Mouse (Mus musculus) MEL (cell line): Measurements from ENCODE around the gene Dnajb3. TPM values are rescaled to one million over a fixed set of nuclear protein-coding genes. Genes with fewer than 3 reads are reported as not detected.

Experiments used
- DNase-seq: peaks from one replicate; pipeline ENCODE4 v3.0.0; 2011; ENCODE audit warnings: low read depth, low spot score
- H3K27ac ChIP-seq: 2 replicates; pipeline ENCODE4 v1.5.1; 2012; ENCODE audit warnings: low read depth, mild to moderate bottlenecking, control low read depth, low read length, moderate library complexity; ENCODE audit not compliant: control insufficient read depth
- H3K27me3 ChIP-seq, 2 experiments: fragments of 150-350 bp in 1 of 2; sonication (generic) in 1 of 2; 2 replicates each; pipeline ENCODE4 v1.6.1; 2012; ENCODE audit warnings: low read length in 2 of 2, mild to moderate bottlenecking in 2 of 2, improper control_type of control experiment in 1 of 2, moderate library complexity in 1 of 2; ENCODE audit not compliant: insufficient read depth in 2 of 2, control insufficient read depth in 1 of 2
- H3K36me3 ChIP-seq, 2 experiments: 2 replicates each; pipeline ENCODE4 v1.6.1; 2012 to 2014; ENCODE audit warnings: low read length in 2 of 2, improper control_type of control experiment in 1 of 2, inconsistent platforms in 1 of 2, mild to moderate bottlenecking in 1 of 2; ENCODE audit not compliant: insufficient read depth in 2 of 2, control insufficient read depth in 1 of 2
- H3K4me1 ChIP-seq, 2 experiments: fragments of 150-350 bp in 1 of 2; sonication (generic) in 1 of 2; 2 replicates each; pipeline ENCODE4 v1.6.1; 2012; ENCODE audit warnings: low read length in 2 of 2, improper control_type of control experiment in 1 of 2, mild to moderate bottlenecking in 1 of 2; ENCODE audit not compliant: insufficient read depth in 2 of 2, control insufficient read depth in 1 of 2
- H3K4me3 ChIP-seq, 2 experiments: fragments of 150-350 bp in 1 of 2; sonication (generic) in 1 of 2; 2 replicates each; pipeline ENCODE4 v1.5.1; 2012; ENCODE audit warnings: low read depth in 2 of 2, low read length in 2 of 2, mild to moderate bottlenecking in 2 of 2, moderate library complexity in 2 of 2, control low read depth in 1 of 2, improper control_type of control experiment in 1 of 2; ENCODE audit not compliant: control insufficient read depth in 1 of 2, insufficient read depth in 1 of 2
- H3K79me2 ChIP-seq: 2 replicates; pipeline ENCODE4 v1.6.1; 2012; ENCODE audit warnings: mild to moderate bottlenecking, low read length, moderate library complexity; ENCODE audit not compliant: control insufficient read depth, poor library complexity, insufficient read depth
- H3K9ac ChIP-seq: 2 replicates; pipeline ENCODE4 v1.6.1; 2012; ENCODE audit warnings: low read depth, mild to moderate bottlenecking, control low read depth, low read length, moderate library complexity; ENCODE audit not compliant: control insufficient read depth, poor library complexity, severe bottlenecking
- H3K9me3 ChIP-seq: fragments of 150-350 bp; sonication (generic); replicated peaks from 2 replicates; pipeline ENCODE4 v1.6.1; 2012; ENCODE audit warnings: mild to moderate bottlenecking, low read length, improper control_type of control experiment, moderate library complexity; ENCODE audit not compliant: insufficient read depth
- CHD1 ChIP-seq: IDR thresholded peaks from 2 replicates; pipeline ENCODE4 v1.6.1; 2012; ENCODE audit warnings: low read depth, mild to moderate bottlenecking, inconsistent platforms, low read length, improper control_type of control experiment
- CTCF ChIP-seq, 3 experiments: IDR thresholded peaks in 2 of 3; conservative IDR thresholded peaks in 1 of 3; 2 replicates each; pipeline ENCODE4 v1.5.1; 2011 to 2012; ENCODE audit warnings: low read length in 3 of 3, low read depth in 2 of 3, mild to moderate bottlenecking in 2 of 3, improper control_type of control experiment in 1 of 3, inconsistent platforms in 1 of 3, mixed read lengths in 1 of 3, moderate library complexity in 1 of 3; ENCODE audit not compliant: control insufficient read depth in 1 of 3, insufficient read depth in 1 of 3, poor library complexity in 1 of 3, severe bottlenecking in 1 of 3
- E2F4 ChIP-seq: IDR thresholded peaks from 2 replicates; pipeline ENCODE4 v1.6.1; 2011; ENCODE audit warnings: low read depth, low read length, improper control_type of control experiment, borderline replicate concordance
- GABPA ChIP-seq: IDR thresholded peaks from 2 replicates; pipeline ENCODE4 v1.6.1; 2012; ENCODE audit warnings: low read depth, mild to moderate bottlenecking, inconsistent platforms, low read length, improper control_type of control experiment, moderate library complexity
- GATA1 ChIP-seq: IDR thresholded peaks from 2 replicates; pipeline ENCODE4 v1.6.1; 2011; ENCODE audit warnings: low read depth, low read length, improper control_type of control experiment
- JUND ChIP-seq: IDR thresholded peaks from 2 replicates; pipeline ENCODE4 v1.6.1; 2011; ENCODE audit warnings: low read depth, mild to moderate bottlenecking, improper control_type of control experiment, low read length
- MAX ChIP-seq: IDR thresholded peaks from 2 replicates; pipeline ENCODE4 v1.6.1; 2011; ENCODE audit warnings: low read length, improper control_type of control experiment
- MXI1 ChIP-seq: IDR thresholded peaks from 2 replicates; pipeline ENCODE4 v1.6.1; 2011; ENCODE audit warnings: mild to moderate bottlenecking, low read depth, low read length, improper control_type of control experiment
- NELFE ChIP-seq: IDR thresholded peaks from 2 replicates; pipeline ENCODE4 v1.6.1; 2011; ENCODE audit warnings: low read depth, low read length, improper control_type of control experiment
- POLR2A ChIP-seq, 2 experiments: IDR thresholded peaks; 2 replicates each; pipeline ENCODE4 v1.6.1; 2011 to 2012; ENCODE audit warnings: low read length in 2 of 2, mild to moderate bottlenecking in 2 of 2, control low read depth in 1 of 2, improper control_type of control experiment in 1 of 2, low read depth in 1 of 2, moderate library complexity in 1 of 2; ENCODE audit not compliant: control insufficient read depth in 1 of 2, insufficient read depth in 1 of 2, poor library complexity in 1 of 2
- POLR2AphosphoS2 ChIP-seq: IDR thresholded peaks from 2 replicates; pipeline ENCODE4 v1.6.1; 2011; ENCODE audit warnings: low read length, improper control_type of control experiment
- POLR2AphosphoS5 ChIP-seq: IDR thresholded peaks from 2 replicates; pipeline ENCODE4 v1.6.1; 2012; ENCODE audit warnings: low read depth, borderline replicate concordance, mild to moderate bottlenecking, inconsistent platforms, low read length, moderate library complexity, mixed read lengths
- RAD21 ChIP-seq: IDR thresholded peaks from 2 replicates; pipeline ENCODE4 v1.6.1; 2011; ENCODE audit warnings: mild to moderate bottlenecking, low read depth, low read length, improper control_type of control experiment
- SIN3A ChIP-seq: IDR thresholded peaks from 2 replicates; pipeline ENCODE4 v1.6.1; 2012; ENCODE audit warnings: low read length, improper control_type of control experiment, inconsistent platforms
- SMC3 ChIP-seq: IDR thresholded peaks from 2 replicates; pipeline ENCODE4 v1.6.1; 2011; ENCODE audit warnings: low read depth, low read length, improper control_type of control experiment
- TAL1 ChIP-seq: IDR thresholded peaks from 2 replicates; pipeline ENCODE4 v1.6.1; 2012; ENCODE audit warnings: mild to moderate bottlenecking, inconsistent platforms, low read length, moderate library complexity, mixed read lengths
- TBP ChIP-seq: IDR thresholded peaks from 2 replicates; pipeline ENCODE4 v1.8.0; 2011; ENCODE audit warnings: low read depth, low read length, improper control_type of control experiment
- USF1 ChIP-seq: IDR thresholded peaks from 2 replicates; pipeline ENCODE4 v1.6.1; 2014; ENCODE audit warnings: low read depth, mild to moderate bottlenecking, inconsistent platforms, low read length, improper control_type of control experiment, moderate library complexity
- ZC3H11A ChIP-seq: IDR thresholded peaks from 2 replicates; pipeline ENCODE4 v1.6.1; 2012; ENCODE audit warnings: low read depth, mild to moderate bottlenecking, inconsistent platforms, low read length, improper control_type of control experiment
- polyA plus RNA-seq, 2 experiments: library from polyadenylated mRNA; stranded (reverse) in 1 of 2; unstranded in 1 of 2; fragments of >175 nt in 1 of 2; fragments of >200 nt in 1 of 2; gene quantifications; 2 replicates each; pipeline versions ENCODE4 v1.2.1 to v1.2.4; 2012; ENCODE audit warnings: low replicate concordance in 2 of 2, low read depth in 1 of 2; ENCODE audit not compliant: insufficient read length in 2 of 2, insufficient read depth in 1 of 2, missing spikeins in 1 of 2
- total RNA-seq: library from RNA; depleted of rRNA; stranded (reverse); fragments of 300-350 nt; gene quantifications from 2 replicates; pipeline ENCODE4 v1.2.3, GENCODE M21; 2012

Dnajb3 gene
- total and polyA plus RNA-seq, 3 experiments: not detected

DNA sequence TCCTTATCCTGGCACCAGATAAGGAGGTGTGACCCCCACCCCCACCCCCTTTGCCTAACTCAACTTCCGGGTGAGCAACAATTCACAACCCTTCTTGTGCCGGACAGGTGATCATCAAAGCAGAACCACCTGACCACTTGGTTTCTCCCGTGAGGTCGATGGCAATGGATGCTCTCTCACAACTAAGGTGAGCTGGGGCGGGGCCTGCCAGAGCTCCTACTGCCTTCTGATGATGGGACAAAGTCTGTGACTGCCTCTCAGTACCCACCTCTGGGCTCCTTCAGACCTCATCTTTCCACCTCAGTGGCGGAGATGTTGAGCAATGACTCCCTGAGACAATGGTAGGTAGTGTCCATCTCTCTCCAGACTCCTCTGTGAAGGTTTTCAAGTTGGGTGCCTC, 40.3 kb upstream of the Dnajb3 start:
- H3K27ac ChIP-seq: no peak overlapping the region
- no peaks in the 10 kb centered on the region for H3K9me3 ChIP-seq
- H3K27me3 ChIP-seq: no peaks in the 10 kb centered on the region
- no peaks in the 10 kb centered on the region for H3K79me2 ChIP-seq
- TF ChIP-seq MAX: no peak
- TF ChIP-seq E2F4: no peak
- no peak for TF ChIP-seq SMC3
- no peak for TF ChIP-seq POLR2A (IDR thresholded peaks at IDR 0.05; ENCODE audit: control insufficient read depth in 1 of 2, insufficient read depth in 1 of 2, low read depth in 1 of 2, low read length in 2 of 2, poor library complexity in 1 of 2)
- no peak for TF ChIP-seq POLR2AphosphoS2
- no peak for TF ChIP-seq GABPA
- no peak for TF ChIP-seq TBP
- TF ChIP-seq CHD1: no peak
- no peak for TF ChIP-seq GATA1
- TF ChIP-seq ZC3H11A: no peak
- H3K4me1 ChIP-seq: no peaks in the 10 kb centered on the region
- no peak for DNase-seq
- no peak overlapping the region for H3K9ac ChIP-seq
- no peaks in the 10 kb centered on the region for H3K36me3 ChIP-seq
- H3K4me3 ChIP-seq: no peak overlapping the region

GRCm38 (mm10) chr1:88243861-88244260, 38.3 kb upstream of the Dnajb3 start:
- no peak for DNase-seq
- no peak for TF ChIP-seq TAL1
- no peak for TF ChIP-seq NELFE
- no peak for TF ChIP-seq CTCF (IDR thresholded peaks at IDR 0.05 in 2 of 3, conservative IDR thresholded peaks at IDR 0.05 in 1 of 3; ENCODE audit: control insufficient read depth in 1 of 3, insufficient read depth in 1 of 3, low read depth in 2 of 3, low read length in 3 of 3, poor library complexity in 1 of 3, severe bottlenecking in 1 of 3)
- no peak for TF ChIP-seq POLR2AphosphoS5
- no peak for TF ChIP-seq RAD21
- no peak for TF ChIP-seq SIN3A
- TF ChIP-seq MXI1: no peak
- TF ChIP-seq, all 39 proteins: peak for 0

DNA sequence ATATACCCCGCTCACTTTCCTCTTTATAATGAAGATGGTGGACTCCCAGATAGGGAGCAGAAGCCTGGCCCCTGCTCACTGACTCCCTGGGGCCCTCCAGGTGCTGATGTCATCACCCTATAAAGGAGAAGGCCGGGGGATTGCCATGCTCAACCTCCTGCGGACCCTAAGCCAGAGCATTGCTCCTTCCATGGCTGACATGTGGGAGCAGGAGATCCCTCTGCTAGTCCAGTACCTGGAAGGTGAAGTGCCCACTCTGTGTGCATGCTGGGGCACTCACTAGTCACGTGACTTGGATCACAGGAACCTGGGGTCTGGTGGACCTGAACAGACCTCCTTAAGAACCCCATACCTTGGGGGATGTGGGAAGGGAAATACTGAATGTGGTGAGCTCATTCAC, 35.0 kb upstream of the Dnajb3 start:
- Histone ChIP-seq H3K27ac (no peak overlapping the region), H3K36me3 (no peaks in the 10 kb centered on the region), H3K4me1 (no peaks in the 10 kb centered on the region), H3K9me3 (no peaks in the 10 kb centered on the region), H3K4me3 (no peak overlapping the region), H3K27me3 (no peaks in the 10 kb centered on the region), H3K9ac (no peak overlapping the region)
- 0 out of 2 replicates have a peak, but pooled peaks have one; percentile 27 for TF ChIP-seq USF1
- TF ChIP-seq JUND: no peak
- TF ChIP-seq, all 39 proteins: peak for 1
- DNase-seq: no peak
- H3K79me2 ChIP-seq: no peaks in the 10 kb centered on the region

More at GRCm38 (mm10) chr1:88243861-88244260, 38.3 kb upstream of the Dnajb3 start:
- Histone ChIP-seq H3K9me3 (no peaks in the 10 kb centered on the region), H3K4me3 (no peak overlapping the region), H3K36me3 (no peaks in the 10 kb centered on the region), H3K79me2 (no peaks in the 10 kb centered on the region), H3K27ac (no peak overlapping the region), H3K9ac (no peak overlapping the region), H3K27me3 (no peaks in the 10 kb centered on the region), H3K4me1 (no peaks in the 10 kb centered on the region)
